In the genomic region with DNA sequence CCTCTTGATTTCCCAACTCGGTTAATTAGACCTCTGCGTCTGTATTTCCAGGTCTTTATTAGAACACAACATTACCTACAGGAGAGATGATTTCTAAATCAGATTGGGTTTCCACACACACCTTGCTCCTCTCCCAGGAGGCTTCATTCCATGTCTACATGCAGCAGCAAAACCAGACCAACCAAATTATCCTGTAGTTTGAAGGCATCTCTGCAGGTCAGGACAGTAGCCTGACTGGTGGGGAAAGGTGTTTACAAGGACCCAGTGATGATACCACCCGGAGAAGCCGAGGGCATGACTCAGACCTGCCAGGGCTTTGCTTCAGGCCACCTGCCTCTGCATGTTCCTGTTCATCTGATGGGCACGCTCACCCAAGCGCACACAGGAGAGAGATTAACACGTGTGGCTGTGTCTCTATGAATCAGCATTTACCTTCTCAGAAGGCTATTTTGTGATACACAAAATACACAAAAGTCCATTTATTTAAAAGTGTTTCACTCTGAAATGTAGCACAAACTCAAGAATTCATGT, we compare ENCODE assay signal across 20 mouse cellular contexts.
DNase-seq lines count a peak whose midpoint lies in the region; ATAC-seq and TF ChIP-seq lines count a peak whose summit lies in the region.
"Had no signal": no experiment of that assay in that cellular context is flagged by ENCODE, and none has a peak within 500 bp of the region (broad histone marks: within the 10 kb centered on the region; RNA-seq: fewer than 3 reads in every experiment).

No protein-coding gene starts in this region.

- no peak overlapping the region for H3K4me2 ChIP-seq in stomach, embryonic 15.5 days
- H3K4me2 ChIP-seq in stomach, postnatal 0 days (replicated peaks; ENCODE audit: low read depth) = no peak overlapping the region
- H3K4me2 ChIP-seq in forebrain, postnatal 0 days (ENCODE audit: low read depth) = 0 out of 2 replicates have a peak overlapping the region, but pooled peaks have one; percentile 44
- H3K4me2 ChIP-seq: heart, embryonic 11.5 days; hindbrain, embryonic 15.5 days; liver, embryonic 15.5 days; neural tube, embryonic 15.5 days had no signal

- no peaks in the 10 kb centered on the region for H3K9me3 ChIP-seq in stomach, embryonic 15.5 days
- no peaks in the 10 kb centered on the region for H3K9me3 ChIP-seq in stomach, postnatal 0 days (ENCODE audit: control insufficient read depth, low read length)
- H3K9me3 ChIP-seq in forebrain, postnatal 0 days (ENCODE audit: low read length) = no peaks in the 10 kb centered on the region
- H3K9me3 ChIP-seq: hindbrain, embryonic 15.5 days; liver, embryonic 15.5 days; neural tube, embryonic 15.5 days had no signal

- H3K9ac ChIP-seq in stomach, embryonic 15.5 days = no peak overlapping the region
- no peak overlapping the region for H3K9ac ChIP-seq in stomach, postnatal 0 days (ENCODE audit: low read length)
- H3K9ac ChIP-seq in forebrain, postnatal 0 days = no peak overlapping the region
- H3K9ac ChIP-seq: hindbrain, embryonic 15.5 days; liver, embryonic 15.5 days; neural tube, embryonic 15.5 days had no signal

- 82% methylated on average over 7 of the region's 7 CpGs for WGBS in stomach, embryonic 15.5 days
- 69% methylated on average over 7 of the region's 7 CpGs for WGBS in stomach, postnatal 0 days
- WGBS in forebrain, postnatal 0 days = 53% methylated on average over 7 of the region's 7 CpGs

- no peak for TF ChIP-seq EP300 in stomach, postnatal 0 days (optimal IDR thresholded peaks at IDR 0.05)

- no peaks in the 10 kb centered on the region for H3K27me3 ChIP-seq in stomach, embryonic 15.5 days (replicated peaks)
- no peaks in the 10 kb centered on the region for H3K27me3 ChIP-seq in stomach, postnatal 0 days (ENCODE audit: control insufficient read depth, insufficient read depth, low read length)
- H3K27me3 ChIP-seq in forebrain, postnatal 0 days (ENCODE audit: insufficient read depth, low read length) = no peaks in the 10 kb centered on the region
- H3K27me3 ChIP-seq: hindbrain, embryonic 15.5 days; liver, embryonic 15.5 days; neural tube, embryonic 15.5 days had no signal

- no peaks in the 10 kb centered on the region for H3K36me3 ChIP-seq in stomach, embryonic 15.5 days
- no peaks in the 10 kb centered on the region for H3K36me3 ChIP-seq in stomach, postnatal 0 days (ENCODE audit: control insufficient read depth, insufficient read depth, low read length)
- no peaks in the 10 kb centered on the region for H3K36me3 ChIP-seq in forebrain, postnatal 0 days (ENCODE audit: insufficient read depth)
- H3K36me3 ChIP-seq: hindbrain, embryonic 15.5 days; liver, embryonic 15.5 days; neural tube, embryonic 15.5 days had no signal

- ATAC-seq in stomach, embryonic 15.5 days (ENCODE audit: insufficient read depth, low FRiP score, low read depth) = no peak
- no peak for ATAC-seq in stomach, postnatal 0 days (ENCODE audit: low FRiP score, low TSS enrichment)
- no peak for ATAC-seq in forebrain, postnatal 0 days
- ATAC-seq: lung, postnatal 0 days had no signal

- peak overlapping the region; percentile 13; the same call in 1 of the 2 replicates for H3K27ac ChIP-seq in stomach, embryonic 15.5 days
- no peak overlapping the region for H3K27ac ChIP-seq in stomach, postnatal 0 days (replicated peaks)
- no peak overlapping the region for H3K27ac ChIP-seq in forebrain, postnatal 0 days (ENCODE audit: low read depth, low read length)
- H3K27ac ChIP-seq: hindbrain, embryonic 15.5 days; layer of hippocampus, adult 2 months; liver, embryonic 15.5 days; neural tube, embryonic 15.5 days had no signal

- peak; percentile 6 for DNase-seq in cerebellum, adult 11 months
- no peak for DNase-seq in cerebellum, postnatal 4 days (ENCODE audit: low spot score in 2 of 2)
- no peak for DNase-seq in stomach, postnatal 0 days (ENCODE audit: low spot score)
- peak; percentile 22 to 27 for DNase-seq in cerebellum, postnatal 36 days
- DNase-seq in forebrain, postnatal 0 days = no peak
- DNase-seq in adrenal gland, adult 2 months = no peak
- DNase-seq in right cerebral cortex, postnatal 10 days (ENCODE audit: low spot score in 2 of 2) = no peak
- DNase-seq: gastrocnemius, postnatal 36 days; kidney, adult 11 months; kidney, postnatal 10 days; retina, postnatal 1 day had no signal

- TF ChIP-seq CTCF in stomach, postnatal 0 days (IDR thresholded peaks at IDR 0.05; ENCODE audit: low read depth) = no peak
- no peak for TF ChIP-seq CTCF in forebrain, postnatal 0 days (IDR thresholded peaks at IDR 0.05; ENCODE audit: low read depth)

- H3K4me1 ChIP-seq in stomach, embryonic 15.5 days = no peaks in the 10 kb centered on the region
- no peaks in the 10 kb centered on the region for H3K4me1 ChIP-seq in stomach, postnatal 0 days (replicated peaks; ENCODE audit: control insufficient read depth, insufficient read depth)
- peaks cover 10% of the 10 kb centered on the region; the same call in 1 of the 2 replicates for H3K4me1 ChIP-seq in forebrain, postnatal 0 days (ENCODE audit: insufficient read depth)
- H3K4me1 ChIP-seq: liver, embryonic 15.5 days had no signal

- no peak overlapping the region for H3K4me3 ChIP-seq in stomach, embryonic 15.5 days (replicated peaks)
- no peak overlapping the region for H3K4me3 ChIP-seq in stomach, postnatal 0 days (ENCODE audit: low read depth, low read length)
- no peak overlapping the region for H3K4me3 ChIP-seq in forebrain, postnatal 0 days (ENCODE audit: low read depth, low read length)
- H3K4me3 ChIP-seq: erythroblast, embryonic 14.5 days; hindbrain, embryonic 15.5 days; layer of hippocampus, adult 2 months; liver, embryonic 15.5 days; myocyte; neural tube, embryonic 15.5 days had no signal

Comparison
In these comparisons a context has a peak if more than half of its experiments do, and no peak if none do; other contexts are left out.
1. DNase-seq: peak in cerebellum, adult 11 months (single experiment) and cerebellum, postnatal 36 days (2 of 2); none in cerebellum, postnatal 4 days (0 of 2), stomach, postnatal 0 days (single experiment), forebrain, postnatal 0 days (single experiment), adrenal gland, adult 2 months (single experiment) and right cerebral cortex, postnatal 10 days (0 of 2).